Mouse (Mus musculus) olfactory bulb, adult 2 months (tissue): ENCODE data around the gene Tmbim7. TPM values are rescaled to one million over a fixed set of nuclear protein-coding genes. Genes with fewer than 3 reads are reported as not detected.

Experiments used
- H3K27ac ChIP-seq: fragments of 200-500 bp; 2 replicates; pipeline ENCODE4 v1.5.1; 2012; ENCODE audit warnings: low read depth, low read length; ENCODE audit not compliant: insufficient read depth
- H3K4me1 ChIP-seq: fragments of 200-500 bp; 2 replicates; pipeline ENCODE4 v1.6.1; 2012; ENCODE audit warnings: low read length; ENCODE audit not compliant: control insufficient read depth, insufficient read depth
- H3K4me3 ChIP-seq: fragments of 200-500 bp; 2 replicates; pipeline ENCODE4 v1.5.1; 2012; ENCODE audit warnings: mild to moderate bottlenecking, low read depth, low read length, moderate library complexity; ENCODE audit not compliant: insufficient read depth
- CTCF ChIP-seq: fragments of 200-500 bp; IDR thresholded peaks from 2 replicates; pipeline ENCODE4 v1.5.1; 2012; ENCODE audit warnings: low read depth, mild to moderate bottlenecking, low read length, moderate library complexity; ENCODE audit not compliant: insufficient read depth
- POLR2A ChIP-seq: fragments of 200-500 bp; IDR thresholded peaks from 2 replicates; pipeline ENCODE4 v1.6.1; 2012; ENCODE audit warnings: mild to moderate bottlenecking, low read depth, low read length, moderate library complexity; ENCODE audit not compliant: insufficient read depth
- WGBS: fragments of 180-500 bp; shearing (Covaris S2); methylation state at CpG from one replicate; pipeline ENCODE4 v1.1.7; 2018; 5-methylcytosine and 5-hydroxymethylcytosine counted together
- polyA plus RNA-seq: library from polyadenylated mRNA; stranded (reverse); fragments of >200 nt; gene quantifications from 2 replicates; pipeline ENCODE4 v1.2.4, GENCODE M21; 2012; ENCODE audit warnings: low replicate concordance; ENCODE audit not compliant: missing spikeins, insufficient read depth, insufficient read length

The Tmbim7 gene
- polyA plus RNA-seq, 1 experiment = not detected

GRCm38 (mm10) chr5:3700025-3700424 lies 49.0 kb downstream of the Tmbim7 start:
- no peaks in the 10 kb centered on the region for H3K4me1 ChIP-seq
- WGBS = 89% methylated on average over 5 of the region's 5 CpGs
- H3K4me3 ChIP-seq = no peak overlapping the region
- no peak overlapping the region for H3K27ac ChIP-seq
- TF ChIP-seq CTCF (no peak), POLR2A (no peak)

- Histone ChIP-seq H3K4me1 (no peaks in the 10 kb centered on the region), H3K4me3 (no peak overlapping the region), H3K27ac (no peak overlapping the region)
- TF ChIP-seq CTCF = no peak
- TF ChIP-seq POLR2A = no peak
- WGBS = 80% methylated on average over 4 of the region's 4 CpGs
These were observed 51.2 kb downstream of the Tmbim7 start for GRCm38 (mm10) chr5:3702180-3702579.

- H3K27ac ChIP-seq = no peak overlapping the region
- no peaks in the 10 kb centered on the region for H3K4me1 ChIP-seq
- WGBS = 94% methylated on average over 5 of the region's 5 CpGs
- no peak overlapping the region for H3K4me3 ChIP-seq
- no peak for TF ChIP-seq POLR2A
- TF ChIP-seq CTCF = no peak
These were observed 64.8 kb downstream of the Tmbim7 start for GRCm38 (mm10) chr5:3715800-3716199.

- Histone ChIP-seq H3K4me1 (no peaks in the 10 kb centered on the region), H3K4me3 (no peak overlapping the region), H3K27ac (no peak overlapping the region)
- 96% methylated on average over 4 of the region's 4 CpGs for WGBS
- TF ChIP-seq CTCF (no peak), POLR2A (no peak)
These were observed 68.4 kb downstream of the Tmbim7 start for GRCm38 (mm10) chr5:3719371-3719770.

- TF ChIP-seq CTCF (no peak), POLR2A (no peak)
- Histone ChIP-seq H3K4me3 (no peak overlapping the region), H3K4me1 (no peaks in the 10 kb centered on the region), H3K27ac (no peak overlapping the region)
- WGBS = 91% methylated on average over 2 of the region's 2 CpGs
These were observed 71.9 kb downstream of the Tmbim7 start for GRCm38 (mm10) chr5:3722873-3723272.

GRCm38 (mm10) chr5:3723415-3723814 lies 72.4 kb downstream of the Tmbim7 start:
- H3K4me1 ChIP-seq = no peaks in the 10 kb centered on the region
- no peak for TF ChIP-seq POLR2A
- TF ChIP-seq CTCF = no peak
- no peak overlapping the region for H3K27ac ChIP-seq
- H3K4me3 ChIP-seq = no peak overlapping the region
- 95% methylated on average over 2 of the region's 2 CpGs for WGBS

GRCm38 (mm10) chr5:3725491-3725890 lies 74.5 kb downstream of the Tmbim7 start:
- TF ChIP-seq POLR2A (no peak), CTCF (no peak)
- Histone ChIP-seq H3K4me1 (no peaks in the 10 kb centered on the region), H3K27ac (no peak overlapping the region), H3K4me3 (no peak overlapping the region)
- 85% methylated on average over 1 of the region's 1 CpGs for WGBS

- no peak for TF ChIP-seq CTCF
- TF ChIP-seq POLR2A = no peak
- WGBS = 59% methylated on average over 5 of the region's 5 CpGs
- Histone ChIP-seq H3K4me1 (no peaks in the 10 kb centered on the region), H3K27ac (no peak overlapping the region), H3K4me3 (no peak overlapping the region)
These were observed 77.8 kb downstream of the Tmbim7 start for GRCm38 (mm10) chr5:3728820-3729219.

Other genes starting within 250 kb of the Tmbim7 start
- gene Fam133b, start 107.3 kb upstream of the Tmbim7 start, polyA plus RNA-seq = not detected in 2 replicates
- not detected in 2 replicates for gene 1700109H08Rik, start 79.6 kb upstream of the Tmbim7 start, polyA plus RNA-seq
- gene Pex1, start 55.1 kb upstream of the Tmbim7 start, polyA plus RNA-seq = not detected in 2 replicates
- not detected in 2 replicates for gene Rbm48, start 54.6 kb upstream of the Tmbim7 start, polyA plus RNA-seq
- not detected in 2 replicates for gene Gatad1, start 6.0 kb downstream of the Tmbim7 start, polyA plus RNA-seq
- not detected in 2 replicates for gene Ankib1, start 151.7 kb downstream of the Tmbim7 start, polyA plus RNA-seq
- not detected in 2 replicates for gene Krit1, start 152.0 kb downstream of the Tmbim7 start, polyA plus RNA-seq
- gene Lrrd1, start 194.0 kb downstream of the Tmbim7 start, polyA plus RNA-seq = not detected in 2 replicates
- gene Mterf1a, start 242.8 kb downstream of the Tmbim7 start, polyA plus RNA-seq = not detected in 2 replicates